Mouse (Mus musculus) CD4-positive, CD25-positive, alpha-beta regulatory T cell, adult 2 months (primary cell): ENCODE results near the gene Gps2.

Experiments
- DNase-seq: peaks from one replicate; pipeline ENCODE4 v3.0.0-alpha.2; 2012; ENCODE audit warnings: low read depth, low spot score

Gps2 gene

DNA sequence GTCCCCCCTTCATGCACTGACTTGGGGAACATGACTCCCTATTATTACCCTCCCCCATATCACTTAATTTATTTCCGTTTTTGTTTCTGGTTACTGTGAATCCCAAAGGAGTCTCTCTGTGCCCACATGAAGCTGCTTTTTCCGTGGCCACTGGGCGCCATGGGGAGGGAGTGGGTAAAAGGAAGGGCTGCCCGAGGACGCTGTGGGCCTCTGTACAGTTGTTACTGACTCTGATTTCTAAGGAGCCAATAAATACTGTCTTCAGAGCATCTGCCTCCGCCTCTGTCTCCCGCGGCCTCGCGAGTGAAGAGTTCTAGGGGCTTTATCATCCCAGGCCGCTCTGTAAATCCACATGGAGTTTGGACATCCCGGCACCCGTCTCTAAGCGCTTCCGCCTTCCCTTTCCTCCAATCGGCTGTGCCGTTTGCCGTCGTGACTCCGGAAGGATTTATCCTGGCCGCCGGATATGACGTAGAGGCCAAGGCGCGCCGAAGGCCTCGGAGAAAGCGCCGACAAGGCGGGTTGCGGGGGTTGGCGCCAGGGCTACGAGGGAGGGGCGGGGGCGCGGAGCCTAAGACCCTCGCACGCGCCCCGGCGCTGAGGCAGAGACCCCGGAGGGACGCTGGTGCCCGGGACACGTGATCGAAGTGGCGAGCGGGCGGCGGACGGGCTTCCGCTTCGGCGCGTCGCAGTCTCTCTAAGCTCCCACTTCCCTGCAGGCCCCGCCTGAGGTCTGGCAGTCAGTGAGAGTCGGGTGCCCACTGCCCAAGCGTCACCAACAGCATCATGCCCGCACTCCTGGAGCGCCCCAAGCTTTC is at the start of gene Gps2:
Gps2 (plus strand) TSS at position 335 of the 818 bp plus-strand sequence.
- peak; percentile 95 for DNase-seq

DNA sequence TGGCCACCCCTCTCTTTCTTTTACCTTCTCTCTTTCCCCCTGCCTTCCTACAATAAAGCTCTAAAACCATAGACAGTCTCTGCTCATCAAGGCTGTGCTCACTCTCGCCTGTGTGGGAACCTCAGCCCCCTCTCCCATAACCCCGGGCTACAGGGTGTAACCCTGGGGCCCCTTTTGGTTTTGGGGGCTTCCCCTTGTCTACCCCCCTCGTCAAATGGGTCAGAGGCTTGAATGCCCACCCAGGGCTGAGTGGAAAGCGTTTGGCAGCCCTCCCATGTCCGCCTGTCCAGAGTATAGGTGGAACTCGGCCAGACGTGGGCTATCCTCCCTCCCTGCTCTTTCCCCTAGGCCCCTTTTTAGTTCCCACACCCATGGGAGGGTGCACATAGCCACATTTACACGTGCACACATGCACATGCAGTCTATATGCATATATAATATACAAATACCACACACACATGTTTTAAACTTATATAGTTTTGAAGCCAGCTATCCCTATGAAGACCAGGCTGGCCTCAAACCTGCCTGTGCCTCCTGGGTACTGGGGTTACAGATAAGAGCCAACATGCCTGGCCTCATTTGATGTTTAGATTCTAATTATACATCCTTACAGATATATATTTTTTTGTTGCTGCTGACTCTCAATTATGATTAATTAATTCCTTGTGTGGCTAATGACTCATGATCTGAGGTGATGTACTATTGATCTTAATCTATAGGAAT is 49.4 kb upstream of the Gps2 start:
- no peak for DNase-seq

DNA sequence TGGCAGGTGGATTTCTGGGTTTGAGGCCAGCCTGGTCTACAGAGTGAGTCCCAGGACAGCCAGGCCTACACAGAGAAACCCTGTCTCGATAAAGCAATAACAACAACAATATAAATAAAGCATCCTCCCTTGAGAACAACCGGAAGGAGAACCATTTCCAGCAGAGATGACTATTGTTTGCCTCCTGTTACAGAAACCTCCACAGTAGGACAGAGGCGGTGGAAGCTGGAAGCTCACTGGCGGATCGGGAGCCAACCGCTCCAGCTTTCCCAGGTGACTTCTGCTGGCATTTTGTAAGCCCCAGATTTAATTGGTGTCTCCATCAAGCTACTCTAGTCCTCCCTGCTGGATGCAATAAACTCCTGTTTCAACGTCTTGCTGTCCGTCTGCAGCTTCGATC is 48.1 kb upstream of the Gps2 start:
- no peak for DNase-seq

DNA sequence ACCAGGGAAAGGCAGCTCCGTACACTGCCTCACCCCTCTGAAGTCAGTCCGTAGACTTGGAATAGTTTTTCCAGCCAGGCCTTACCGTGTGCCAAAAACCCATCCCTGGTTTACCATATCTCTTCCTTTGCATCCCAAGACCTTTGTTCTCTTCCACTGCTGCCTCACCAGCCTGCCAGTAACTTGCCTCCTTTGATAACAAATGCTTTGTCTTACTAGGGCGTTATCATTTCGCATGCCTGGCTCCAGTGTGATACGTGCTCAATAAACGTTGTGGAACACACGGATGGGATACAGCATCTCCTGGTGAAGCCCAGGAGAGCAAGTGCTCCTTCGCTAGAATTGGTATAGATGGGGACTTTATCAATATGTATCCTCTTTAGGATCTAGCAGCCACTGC is 46.4 kb upstream of the Gps2 start:
- no peak for DNase-seq

DNA sequence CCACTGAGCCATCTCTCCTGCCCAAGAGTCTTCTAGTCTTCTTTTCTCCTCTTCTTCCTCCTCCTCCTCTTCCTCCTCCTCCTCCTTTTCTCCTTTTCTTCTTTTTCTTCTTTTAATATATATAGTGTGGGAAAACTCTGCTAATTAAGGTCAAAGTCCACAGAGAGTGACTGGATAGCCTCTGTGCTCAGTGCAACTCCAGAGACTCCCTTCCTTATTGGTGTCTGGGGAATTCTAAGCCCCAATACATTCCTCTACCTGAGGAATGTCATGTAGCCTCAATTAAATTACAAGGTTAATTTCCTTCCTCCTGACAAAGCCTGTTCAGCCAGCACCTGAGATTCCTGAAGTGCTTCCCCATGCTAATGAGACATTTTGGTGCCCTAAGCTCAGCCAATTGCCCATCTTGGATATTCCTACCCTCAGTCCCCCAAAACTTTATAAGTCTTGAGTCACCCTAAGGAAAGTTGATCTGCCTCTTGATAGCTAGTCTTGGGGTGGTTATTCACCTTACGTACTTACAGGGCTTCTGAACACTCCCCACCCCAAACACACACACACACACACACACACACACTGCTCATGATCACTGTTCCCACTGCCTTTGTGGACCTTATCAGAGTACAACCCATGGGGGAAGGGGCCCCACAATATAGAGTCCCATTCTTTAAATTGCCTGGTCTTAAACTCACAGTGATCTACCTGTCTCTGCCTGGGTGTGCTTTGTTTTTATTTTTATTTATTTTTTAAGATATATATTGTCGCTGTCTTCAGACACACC is 43.2 kb upstream of the Gps2 start:
- no peak for DNase-seq

DNA sequence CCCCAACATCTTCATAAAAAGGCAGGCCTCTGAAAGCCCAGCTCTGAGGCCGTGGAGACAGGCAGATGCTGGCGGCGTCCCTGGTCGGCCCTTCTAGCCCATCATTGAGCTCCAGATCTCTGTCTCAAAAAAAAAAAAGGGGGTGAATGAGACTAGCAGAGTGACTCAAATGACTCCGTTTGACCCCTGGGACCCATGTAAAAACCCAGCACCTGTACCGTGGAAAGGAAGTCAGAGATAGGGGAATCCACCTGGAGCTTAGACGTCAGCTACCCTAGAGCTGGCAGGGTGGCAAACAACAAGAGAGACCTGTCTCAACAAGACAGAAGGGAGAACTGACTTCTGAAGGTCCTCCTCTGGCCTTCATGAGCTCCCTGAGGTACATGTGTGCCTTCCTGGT is 41.9 kb upstream of the Gps2 start:
- no peak for DNase-seq

DNA sequence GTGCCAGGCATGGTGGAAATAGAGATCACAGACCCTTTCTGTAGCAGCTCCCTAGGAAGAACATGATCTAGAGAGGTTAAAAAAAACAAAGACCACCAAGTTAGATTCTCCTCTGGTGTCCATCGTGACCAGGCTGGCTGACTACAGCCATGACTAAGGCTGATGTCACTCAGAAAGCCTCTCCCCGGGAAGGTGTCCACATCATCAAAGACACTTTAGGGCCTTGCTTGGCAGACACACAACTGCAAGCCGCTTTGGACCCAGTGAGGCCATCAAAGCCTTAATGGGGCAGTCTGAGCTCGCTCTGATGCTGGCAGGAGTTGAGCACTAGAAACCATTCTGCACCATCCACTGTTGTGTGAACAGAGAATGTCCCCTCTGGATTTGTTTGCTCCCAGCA is 41.2 kb upstream of the Gps2 start:
- DNase-seq: no peak

DNA sequence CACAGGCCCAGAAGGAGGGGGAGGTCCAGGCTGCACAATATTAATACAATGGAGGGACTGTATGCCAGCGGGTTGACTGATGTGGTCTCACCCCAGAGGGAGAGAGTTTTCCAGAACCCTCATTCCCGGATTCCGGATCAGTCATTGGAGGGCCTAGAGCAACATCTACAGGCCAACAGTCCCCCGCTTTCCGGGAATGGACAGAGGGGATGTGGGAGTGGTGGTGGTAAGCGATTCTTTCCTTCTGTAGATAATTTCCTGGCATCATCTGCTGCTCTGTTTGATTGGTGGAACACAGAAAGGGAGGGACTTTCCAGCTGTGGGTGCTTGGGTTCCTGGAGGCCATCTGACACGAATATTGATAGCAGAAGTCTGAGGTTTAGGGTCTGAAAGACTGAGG is 37.5 kb upstream of the Gps2 start:
- DNase-seq: peak; percentile 53

DNA sequence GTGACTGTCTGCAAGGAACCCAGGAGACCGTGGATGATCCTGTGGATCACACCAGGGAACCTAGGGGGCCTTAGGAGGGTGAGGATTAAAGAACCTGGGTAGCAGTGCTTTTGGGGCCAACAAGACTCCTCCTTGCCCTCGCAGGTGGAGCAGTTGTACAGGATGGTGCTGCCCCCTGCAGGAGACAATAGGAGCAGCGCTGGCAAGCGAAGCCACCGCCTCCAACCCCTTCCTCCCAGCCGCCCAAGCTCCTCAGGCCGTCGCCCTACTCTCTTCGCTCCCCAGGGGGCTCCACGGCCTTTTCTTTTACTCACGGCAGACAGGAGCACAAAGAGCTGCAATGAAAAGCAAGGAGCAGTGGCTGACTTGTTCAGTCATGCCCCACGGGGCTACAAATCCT is 36.8 kb upstream of the Gps2 start:
- peak; percentile 94 for DNase-seq

DNA sequence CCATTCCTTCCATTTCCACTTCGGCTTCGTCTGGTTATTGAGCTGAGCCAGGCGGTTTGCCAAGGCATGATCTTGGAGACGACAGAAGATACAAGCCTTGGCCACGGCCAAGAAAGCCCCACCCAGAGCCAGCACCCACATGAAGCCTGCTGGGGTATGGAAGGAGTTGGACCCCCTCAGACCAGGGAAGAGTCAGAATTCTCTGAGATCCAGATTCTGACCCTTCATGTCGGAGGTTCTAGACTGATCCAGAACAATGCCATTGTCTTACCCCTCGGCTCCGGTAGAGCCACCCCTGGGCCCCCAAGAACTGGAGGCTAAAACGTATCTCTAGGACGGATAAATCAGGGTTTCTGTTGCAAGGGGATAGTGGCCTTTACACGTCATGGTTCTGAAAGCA is 35.8 kb upstream of the Gps2 start, which contains the start of gene Tmem95:
Tmem95 (minus strand) TSS at position 141 of the 400 bp plus-strand sequence.
- no peak for DNase-seq

DNA sequence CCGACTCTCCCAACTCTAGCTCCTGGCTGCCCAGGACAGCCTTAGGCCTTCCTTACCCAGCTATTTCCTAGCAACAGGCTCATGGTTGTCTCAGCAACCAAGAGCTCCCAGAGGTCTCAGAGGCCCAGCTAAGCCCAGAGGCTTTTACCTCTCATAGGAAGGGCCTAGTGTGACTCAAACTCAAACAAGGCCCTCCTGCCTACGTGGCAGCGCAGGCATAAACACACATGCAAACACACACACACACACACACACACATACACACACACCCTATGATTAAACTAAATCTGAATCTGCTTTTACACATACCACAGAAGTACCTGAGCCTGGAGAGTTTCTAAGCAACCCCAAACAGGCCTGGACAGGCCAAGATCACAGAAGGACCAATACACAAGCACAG is 35.3 kb upstream of the Gps2 start:
- DNase-seq: no peak

DNA sequence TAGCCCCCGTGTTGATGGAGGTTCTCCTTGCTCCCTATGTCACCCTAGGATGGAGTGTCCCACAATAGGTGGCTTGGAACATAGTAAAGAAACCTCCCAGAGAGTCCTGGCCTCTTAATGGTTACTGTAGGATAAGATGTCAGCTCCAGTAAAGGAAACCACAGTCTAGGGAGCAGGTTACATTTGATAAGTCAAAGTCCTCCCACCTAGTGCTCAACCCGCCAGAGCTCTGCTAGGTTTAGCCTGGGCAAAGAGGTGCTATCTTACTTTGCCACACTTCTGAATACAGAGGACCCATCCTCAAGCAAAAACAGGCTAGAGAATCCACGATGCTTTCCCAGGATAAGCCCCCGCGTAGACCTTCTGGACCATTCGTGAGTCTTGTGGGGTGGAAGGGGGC is 34.7 kb upstream of the Gps2 start:
- DNase-seq: no peak

DNA sequence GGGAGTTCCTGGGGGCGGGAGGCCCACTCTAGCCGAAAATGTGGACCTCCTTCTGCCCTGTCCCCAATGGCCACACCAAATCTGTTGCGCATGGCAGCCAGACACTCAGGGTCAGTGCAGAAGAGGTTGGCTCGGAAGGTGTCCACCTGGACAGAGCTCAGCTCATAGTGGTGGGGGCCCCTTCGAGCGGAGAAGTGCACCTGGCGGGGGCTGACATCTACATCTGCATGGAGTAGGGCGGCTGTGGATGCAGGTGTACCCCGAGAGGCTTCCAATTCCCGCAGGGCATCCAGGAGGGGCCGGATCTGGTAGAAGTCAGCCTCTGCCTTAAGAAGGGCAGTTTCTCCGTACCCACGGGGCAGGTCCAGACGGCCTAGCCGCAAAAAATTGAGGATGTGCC is 34.0 kb upstream of the Gps2 start:
- DNase-seq: no peak

DNA sequence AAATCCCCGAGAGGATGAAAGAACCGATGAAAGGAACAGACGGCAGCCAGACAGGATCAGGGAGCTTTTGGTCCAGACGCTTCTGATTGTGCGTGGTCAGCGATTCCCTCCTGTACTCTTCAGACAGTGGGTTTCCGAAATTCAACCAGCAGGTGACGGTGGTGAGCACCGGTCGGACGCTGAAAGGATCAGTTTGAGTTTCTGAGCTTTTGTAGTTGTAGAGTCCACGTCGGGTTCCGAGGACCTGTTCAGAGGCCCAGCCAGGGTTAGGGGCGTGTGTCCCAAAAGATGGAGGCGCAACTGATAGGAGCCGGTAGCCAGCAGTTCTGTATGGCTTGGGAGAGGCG is 33.2 kb upstream of the Gps2 start:
- peak; percentile 83 for DNase-seq

DNA sequence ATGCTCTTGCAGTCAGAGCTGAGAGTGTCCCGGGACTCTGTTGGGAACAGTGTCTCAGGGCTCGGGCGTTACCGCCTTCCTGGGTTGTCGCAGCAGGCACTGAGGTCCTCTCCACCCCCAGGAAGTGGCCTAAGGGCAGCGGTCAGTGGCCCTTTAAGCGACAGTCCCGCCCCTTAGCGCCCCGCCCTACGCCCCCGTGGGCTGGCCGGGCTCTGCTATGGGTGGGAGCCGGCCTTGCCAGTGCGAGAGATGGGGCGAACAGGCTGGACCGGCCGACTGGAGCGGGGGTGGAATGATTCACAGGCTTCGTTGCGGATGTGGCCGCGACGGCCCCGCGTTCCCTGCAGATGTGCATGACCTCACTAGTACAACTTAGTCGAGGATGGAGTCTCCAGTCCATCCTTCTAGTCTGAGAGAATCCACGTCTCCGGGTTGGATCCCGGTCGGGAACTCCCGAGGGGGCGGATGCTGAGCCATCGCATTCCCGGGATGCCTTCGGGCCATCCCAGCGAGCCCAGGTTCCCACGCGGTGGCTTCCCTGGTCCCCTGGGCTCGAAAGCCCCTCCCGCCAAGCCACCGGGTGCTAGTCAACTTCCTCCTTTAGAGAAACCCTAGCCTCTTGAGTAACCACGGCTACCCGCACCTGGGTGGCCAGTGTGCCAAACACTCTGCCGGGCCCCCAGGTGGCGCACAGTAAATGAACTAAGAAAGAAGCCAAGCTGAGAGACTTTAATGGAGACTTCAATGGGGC is 32.7 kb upstream of the Gps2 start, which contains the start of gene Kctd11:
Kctd11 (minus strand) TSS at position 554 of the 751 bp plus-strand sequence.
- DNase-seq: peak; percentile 80

DNA sequence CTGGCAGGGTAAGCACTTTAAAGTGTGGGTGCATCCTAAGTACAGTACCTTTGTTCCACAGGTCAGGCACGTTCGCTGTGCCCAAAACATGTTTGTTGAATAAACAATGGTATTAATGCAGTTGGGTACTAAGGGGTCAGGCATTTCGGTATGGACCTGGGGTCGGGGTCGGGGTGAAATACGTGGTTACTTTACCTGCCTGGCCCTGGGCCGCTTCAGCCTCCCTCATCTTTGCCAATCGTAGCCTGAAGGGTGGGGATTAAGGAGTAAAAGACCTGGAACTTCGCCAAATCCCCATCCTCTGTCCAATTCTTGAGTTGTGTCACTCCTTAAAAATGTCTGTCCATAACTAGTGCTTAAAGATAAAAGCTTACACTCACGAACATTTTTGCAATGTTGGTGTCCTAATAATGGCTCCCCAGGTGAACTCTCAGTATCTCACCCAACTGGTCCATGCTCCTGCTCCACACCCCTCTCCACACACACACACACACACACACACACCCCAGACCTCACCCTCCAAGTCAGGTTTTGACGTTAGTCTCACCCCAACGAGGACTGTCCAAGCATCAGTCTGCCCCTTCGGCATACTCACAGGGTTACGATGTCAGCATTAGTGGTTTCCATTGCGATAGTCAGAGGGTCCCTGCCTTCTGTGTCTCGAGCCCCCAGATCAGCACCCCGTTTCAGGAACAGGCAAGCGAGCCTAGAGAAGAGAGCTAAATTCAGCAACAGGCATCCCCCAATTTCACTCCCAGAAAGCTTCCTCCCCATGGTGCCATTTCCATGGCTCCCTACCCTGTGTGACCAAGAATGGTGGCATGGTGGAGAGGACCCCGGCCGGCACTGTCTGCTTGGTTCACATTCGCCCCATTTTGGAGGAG is 31.7 kb upstream of the Gps2 start:
- DNase-seq: no peak

DNA sequence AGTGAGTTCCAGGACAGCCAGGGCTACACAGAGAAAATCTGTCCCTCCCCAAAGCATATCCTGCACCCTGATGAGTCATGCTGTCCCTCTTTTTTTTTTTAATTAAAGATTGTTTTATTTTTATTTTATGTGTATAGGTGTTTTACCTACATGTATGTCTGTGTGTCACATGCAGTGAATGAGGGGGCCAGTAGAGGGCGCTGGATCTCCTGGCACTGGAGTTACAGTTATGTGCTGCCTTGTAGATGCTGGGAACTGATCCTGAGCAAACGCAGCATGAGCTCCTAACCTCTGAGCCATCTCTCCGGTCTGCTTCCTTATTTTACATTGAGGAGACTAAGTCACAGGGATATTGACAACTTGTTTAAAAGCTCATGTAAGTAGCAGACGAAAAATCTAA is 30.6 kb upstream of the Gps2 start:
- DNase-seq: peak; percentile 77

DNA sequence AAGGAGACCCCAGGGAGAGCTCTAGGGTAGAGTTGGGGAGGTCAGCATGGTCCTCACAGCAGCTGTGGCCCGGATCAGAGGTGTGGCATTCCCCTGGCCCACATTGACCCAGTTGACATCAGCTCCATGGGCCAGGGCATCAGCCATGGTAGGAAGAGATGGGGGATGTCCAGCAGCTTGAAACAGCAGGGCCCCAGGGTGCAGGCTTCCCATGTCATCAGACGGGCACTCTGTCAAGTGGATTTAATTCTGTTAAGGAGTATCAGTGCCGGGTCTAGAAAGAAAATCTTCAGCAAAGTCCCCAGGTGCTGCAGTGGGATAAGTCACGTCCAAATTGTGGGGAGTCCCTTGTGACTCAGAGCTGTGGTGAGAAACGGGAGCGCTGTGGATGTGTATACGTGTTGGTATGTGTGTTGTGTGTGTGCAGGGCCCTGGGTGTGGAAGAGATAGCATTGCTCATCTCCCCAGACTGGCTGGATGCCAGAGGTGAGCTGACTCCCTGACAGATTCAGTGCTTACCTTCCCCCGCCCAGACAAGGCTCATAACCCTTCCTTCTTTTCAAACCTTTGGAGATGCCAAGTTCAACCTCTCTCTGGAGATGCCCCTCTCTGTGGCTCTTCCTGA is 30.0 kb upstream of the Gps2 start:
- DNase-seq: no peak

DNA sequence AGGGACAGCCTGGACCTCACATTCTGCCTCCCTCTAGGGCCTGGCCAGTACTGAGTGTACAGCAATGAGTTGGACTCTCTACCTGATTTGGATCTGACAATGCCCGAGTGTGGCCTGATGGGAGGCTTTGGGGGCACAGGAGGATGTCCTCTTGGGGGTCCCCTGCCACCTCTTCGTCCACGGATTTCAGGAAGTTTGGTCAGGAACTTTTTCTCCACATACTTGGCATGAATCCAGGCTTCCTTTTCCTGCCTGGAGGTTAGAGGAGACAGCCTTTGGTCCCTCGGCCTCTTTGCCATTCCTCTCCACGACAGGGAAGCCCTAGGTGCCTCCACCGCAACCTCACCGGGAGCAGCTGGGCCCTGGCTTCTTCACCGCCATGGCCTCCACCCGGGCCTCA is 29.4 kb upstream of the Gps2 start:
- DNase-seq: no peak

DNA sequence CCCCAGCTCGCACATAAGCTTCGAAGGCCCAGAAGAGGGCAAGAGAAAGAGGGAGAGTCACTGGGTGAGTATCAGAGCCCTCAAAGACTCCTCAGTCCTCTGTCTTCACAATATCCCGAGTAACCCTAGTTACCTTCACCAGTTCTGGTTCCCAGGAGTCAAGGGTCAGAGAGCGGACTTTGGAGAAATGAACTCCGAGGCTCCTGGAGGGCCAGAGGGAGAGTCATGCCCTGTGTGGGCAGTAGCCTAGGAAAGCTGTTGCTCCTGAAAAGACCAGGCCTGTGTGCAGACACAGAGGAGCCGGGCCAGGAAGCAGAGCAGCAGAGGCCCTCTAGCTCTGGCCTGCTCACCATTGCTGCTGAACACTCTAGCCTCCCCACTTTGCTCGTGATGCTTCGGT is 29.0 kb upstream of the Gps2 start:
- no peak for DNase-seq
